Mouse (Mus musculus) T-helper 2 cell (primary cell): Measurements from ENCODE around the gene Idua.

Experiments
- in situ Hi-C: fragments of 300-600 bp; cut with MboI, MseI; formaldehyde crosslinking; loops from one replicate; pipeline ENCODE4 v1.15.1; 2025; ENCODE audit warnings: high pct_unique_total_duplicates

The Idua gene

DNA sequence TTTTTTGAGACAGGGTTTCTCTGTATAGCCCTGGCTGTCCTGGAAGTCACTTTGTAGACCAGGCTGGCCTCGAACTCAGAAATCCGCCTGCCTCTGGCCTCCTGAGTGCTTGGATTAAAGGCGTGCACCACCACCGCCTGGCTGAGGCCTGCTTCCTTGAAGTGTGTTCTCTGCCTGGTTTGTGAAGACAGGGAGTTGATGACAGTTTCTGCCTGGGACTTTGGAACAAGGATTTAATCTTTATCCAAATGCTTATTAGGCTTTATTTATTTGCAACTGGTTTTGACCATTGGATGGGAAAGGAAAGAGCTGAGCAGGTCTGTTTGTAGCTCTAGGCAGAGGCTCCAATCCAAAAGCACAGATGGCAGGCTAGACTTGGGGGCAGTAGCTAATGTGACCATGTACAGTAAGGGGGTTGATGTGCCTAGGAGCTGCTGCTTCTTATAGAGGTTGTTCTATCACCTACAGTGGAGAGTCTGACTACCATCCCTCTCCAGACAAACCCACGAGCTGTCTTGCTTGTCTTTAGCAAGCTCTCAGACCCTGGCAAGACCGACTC, 18.2 kb downstream of the Idua start:
- in situ Hi-C loops = loop anchor here (10.0 kb wide), 1 partner anchor 214 kb away; the partner anchor contains the start of gene Pcgf3

DNA sequence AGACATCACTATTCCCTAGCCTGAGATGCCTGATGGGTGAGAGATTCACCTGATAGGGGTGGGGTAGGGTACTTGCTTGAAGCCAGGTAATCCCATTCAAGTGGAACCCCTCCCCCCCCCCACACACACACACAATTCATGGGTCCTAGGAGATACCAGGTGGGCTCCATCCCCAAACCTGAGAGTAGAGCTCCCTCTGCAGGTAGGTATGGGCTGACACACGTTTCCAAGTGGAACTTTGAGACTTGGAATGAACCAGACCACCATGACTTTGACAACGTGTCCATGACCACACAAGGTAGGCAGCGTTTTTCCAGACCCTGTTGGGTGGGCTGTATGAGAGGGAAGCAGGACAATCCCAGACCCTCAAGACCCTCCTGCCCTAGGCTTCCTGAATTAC, 19.8 kb downstream of the Idua start:
- in situ Hi-C loops = loop anchor here (10.0 kb wide), 1 partner anchor 215 kb away; the partner anchor contains the start of gene Pcgf3

DNA sequence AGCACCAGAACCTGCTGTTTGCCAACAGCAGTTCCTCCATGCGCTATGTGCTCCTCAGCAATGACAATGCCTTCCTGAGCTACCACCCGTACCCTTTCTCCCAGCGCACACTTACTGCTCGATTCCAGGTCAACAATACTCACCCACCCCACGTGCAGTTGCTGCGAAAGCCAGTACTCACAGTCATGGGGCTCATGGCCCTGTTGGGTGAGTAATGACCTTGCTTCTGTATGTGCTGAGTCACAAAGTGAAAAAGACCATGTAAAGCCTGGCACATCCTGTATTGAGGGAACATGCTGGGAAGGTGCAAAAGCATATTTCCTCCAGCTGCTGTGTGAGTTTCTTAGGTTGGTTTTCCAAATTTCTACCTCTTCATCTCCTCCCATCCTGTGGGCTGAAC, 20.7 kb downstream of the Idua start:
- in situ Hi-C loops = no loop called here

DNA sequence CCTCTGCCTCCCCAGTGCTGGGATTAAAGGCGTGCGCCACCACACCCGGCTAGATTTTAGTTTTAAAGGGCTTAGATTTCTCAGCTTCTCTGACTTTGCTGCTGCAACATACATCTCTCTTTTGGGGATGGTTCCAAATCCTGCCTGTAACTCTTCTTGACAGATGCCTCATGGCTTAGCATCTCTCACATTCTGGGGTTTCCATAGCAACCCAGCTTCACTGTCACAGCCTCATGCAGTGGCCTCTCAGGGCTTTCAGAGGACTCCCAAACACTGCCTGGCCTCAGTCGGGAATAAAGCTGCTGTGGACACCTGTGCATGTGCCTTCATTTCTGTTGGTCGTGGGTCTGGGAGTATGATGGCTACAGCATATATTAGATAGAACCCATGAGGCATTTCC, 29.0 kb downstream of the Idua start:
- in situ Hi-C loops = no loop called here

DNA sequence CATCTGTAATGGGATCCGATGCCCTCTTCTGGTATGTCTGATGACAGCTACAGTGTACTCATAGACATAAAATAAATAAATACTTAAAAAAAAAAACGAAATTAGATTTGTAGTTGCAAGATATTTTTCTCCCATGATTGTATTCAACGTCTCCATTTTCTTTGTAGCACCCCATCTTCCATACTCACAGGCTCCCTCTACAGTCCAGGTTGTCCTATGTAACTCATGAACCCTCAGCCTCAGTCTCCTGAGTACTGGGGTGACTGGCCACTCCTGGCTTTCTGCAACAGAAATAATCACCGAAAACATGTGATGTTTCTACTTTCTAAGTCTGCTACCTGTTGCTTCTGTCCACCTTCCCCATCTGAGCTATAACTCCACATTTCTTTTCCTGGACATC, 31.0 kb downstream of the Idua start:
- in situ Hi-C loops = no loop called here

DNA sequence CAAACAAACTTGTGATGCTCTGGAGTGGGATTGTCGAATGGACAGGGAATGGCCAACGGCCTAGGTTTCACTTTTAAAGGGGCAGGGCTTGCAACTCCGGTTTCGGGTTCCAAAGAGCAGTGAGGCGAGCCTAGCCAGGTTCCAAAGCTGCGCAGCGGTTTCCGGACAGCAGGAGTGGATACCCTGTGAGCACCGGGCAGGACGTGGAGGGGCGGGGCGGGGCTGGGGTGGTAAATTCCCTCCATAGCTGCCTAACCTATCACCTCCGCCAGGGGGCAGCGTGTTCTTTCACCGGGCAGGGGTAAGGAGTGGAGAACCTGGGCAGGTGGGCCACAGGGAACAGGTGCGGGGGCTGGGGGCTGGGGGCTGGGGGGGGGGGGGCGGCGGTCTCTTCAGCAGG, 32.1 kb downstream of the Idua start, which contains the start of gene Fgfrl1:
Gene Fgfrl1, plus strand, starts transcription at position 112 of the 400 bp plus-strand sequence.
- in situ Hi-C loops = no loop called here

DNA sequence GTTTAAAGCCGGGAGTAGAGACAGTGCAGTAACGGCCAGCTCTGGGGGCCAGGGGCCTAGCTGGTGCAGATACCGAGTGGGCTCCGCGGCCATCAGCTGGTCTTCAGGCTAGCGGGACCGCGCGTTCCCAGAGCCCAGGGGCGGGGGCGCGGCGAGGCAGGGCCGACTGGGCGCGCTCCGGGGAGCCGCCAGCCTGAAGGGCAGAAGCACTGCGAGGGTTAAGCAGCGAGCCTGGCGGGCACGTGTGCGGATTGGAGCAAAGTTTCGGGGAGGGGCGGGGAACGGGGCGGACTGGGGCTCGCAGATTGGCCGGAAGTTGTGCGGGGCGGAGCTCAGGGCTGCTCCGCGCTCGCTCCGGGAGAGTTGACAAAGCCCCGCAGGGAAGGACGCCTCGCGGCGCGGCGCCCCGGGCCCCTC, 33.7 kb downstream of the Idua start:
- in situ Hi-C loops = no loop called here

DNA sequence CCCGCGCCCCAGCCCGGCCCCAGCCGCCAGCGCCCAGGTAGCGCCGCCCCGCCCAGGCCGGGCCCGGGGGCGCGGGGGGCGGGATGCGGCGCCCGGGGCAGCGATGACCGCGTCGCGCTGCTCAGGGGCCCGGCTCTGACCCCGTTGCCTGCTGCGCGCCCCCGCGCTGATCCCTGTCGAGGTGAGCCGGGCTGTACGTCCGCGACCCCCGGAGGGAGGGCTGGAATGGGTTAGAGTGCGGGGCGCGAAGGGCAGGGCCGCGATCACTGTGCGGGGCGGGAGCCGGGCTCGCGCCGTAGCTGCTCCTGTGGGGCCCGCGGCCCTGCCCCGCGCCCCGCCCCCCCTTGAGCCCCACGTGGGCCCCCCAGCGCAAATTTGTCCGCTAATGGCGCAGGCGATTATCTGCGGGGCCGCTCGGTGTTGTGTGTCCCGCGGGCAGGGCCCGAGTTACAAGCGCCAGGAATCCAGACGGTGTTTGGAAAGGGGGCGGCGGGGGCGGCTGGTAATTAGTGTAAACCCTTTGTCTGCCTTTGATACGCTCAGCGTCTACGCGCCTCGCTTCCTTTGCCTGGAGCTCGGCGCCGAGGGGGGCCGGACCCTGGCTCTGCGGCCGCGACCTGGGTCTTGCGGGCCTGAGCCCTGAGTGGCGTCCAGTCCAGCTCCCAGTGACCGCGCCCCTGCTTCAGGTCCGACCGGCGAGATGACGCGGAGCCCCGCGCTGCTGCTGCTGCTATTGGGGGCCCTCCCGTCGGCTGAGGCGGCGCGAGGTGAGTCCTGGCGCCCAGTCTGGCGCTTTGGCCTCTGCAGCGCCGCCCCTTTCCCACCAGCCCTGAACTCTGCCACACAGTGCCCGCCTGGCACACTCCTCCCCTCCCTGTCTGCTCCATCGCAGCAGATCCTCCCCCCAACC, 34.5 kb downstream of the Idua start:
- in situ Hi-C loops = no loop called here

DNA sequence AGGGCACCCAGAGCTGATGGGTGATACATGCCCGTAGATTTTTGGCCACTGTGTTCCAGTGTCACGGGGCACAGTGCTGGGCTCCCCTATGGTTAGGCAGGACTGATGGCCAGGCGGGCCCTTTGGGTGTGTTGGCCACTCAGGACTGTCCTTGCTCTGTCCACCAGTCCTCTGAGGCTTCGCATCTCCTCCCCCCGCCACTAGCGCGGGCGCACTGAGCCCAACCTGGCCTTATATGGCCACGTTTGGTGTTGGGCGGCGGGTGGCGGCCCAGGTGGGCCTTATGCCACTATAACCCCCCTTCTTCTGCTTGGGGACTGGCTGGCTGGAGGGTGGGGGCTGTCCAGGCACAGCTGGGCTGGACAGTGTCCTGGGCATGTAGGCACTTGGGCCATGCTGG, 35.7 kb downstream of the Idua start:
- in situ Hi-C loops = no loop called here

DNA sequence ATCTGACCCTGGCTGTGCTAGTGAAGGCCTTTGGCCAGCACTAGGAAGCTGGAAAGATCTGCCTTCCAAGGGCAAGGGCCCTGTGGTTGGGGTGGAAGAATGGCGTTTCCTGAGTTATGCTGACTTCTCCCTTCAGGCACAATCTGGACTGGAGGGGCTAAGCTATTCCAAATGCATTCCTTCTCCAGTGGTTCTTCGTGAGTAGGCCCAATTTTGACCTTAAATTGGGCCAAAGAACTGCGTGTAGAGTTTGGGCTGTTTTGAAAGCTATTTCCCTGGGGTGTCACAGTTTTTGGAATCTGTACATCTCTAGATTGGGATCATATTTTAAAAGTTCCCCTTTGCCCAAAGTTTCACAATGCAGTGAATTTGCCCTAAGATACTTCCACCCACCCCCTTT, 36.4 kb downstream of the Idua start:
- in situ Hi-C loops = no loop called here

DNA sequence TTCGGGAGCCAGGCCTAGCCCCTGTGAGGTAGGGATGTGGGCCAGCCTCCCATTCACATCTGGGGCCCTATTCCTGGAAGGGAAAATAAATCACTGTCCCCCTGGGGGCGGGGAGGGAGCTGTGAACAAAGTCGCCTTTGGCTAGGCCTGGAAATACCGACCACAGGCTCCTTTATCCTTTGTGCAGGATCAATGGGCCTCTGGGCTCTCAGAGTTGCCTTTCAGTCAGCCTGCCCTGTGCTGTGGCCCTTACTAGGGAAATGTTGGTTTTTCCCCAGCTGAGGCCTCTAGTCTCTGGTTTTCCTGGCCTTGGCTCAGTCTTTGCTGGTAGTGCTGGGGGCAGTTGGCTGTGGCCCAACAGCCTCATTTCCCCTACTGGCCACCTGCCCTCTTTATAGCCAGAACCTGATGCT, 37.2 kb downstream of the Idua start:
- in situ Hi-C loops = no loop called here

DNA sequence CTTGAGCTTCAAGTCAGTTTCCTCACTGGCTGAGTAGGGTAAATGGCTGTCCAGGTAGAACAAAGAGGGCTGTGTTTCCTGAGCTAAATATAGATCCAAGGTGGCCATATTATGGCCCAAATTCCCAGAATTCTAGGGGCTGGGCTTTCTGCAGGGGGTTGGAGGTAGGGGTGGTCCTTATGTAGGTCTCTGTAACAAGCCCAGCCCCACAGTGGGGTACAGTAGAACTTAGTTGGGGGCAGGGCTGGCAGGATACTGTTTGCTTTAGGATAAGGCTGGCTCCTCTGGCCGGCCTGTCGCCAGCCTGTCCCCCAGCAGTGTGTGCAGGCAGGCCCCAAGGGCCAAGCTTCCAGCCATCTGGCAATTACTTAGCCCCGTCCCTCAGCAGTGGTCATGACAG, 40.2 kb downstream of the Idua start:
- in situ Hi-C loops = no loop called here

DNA sequence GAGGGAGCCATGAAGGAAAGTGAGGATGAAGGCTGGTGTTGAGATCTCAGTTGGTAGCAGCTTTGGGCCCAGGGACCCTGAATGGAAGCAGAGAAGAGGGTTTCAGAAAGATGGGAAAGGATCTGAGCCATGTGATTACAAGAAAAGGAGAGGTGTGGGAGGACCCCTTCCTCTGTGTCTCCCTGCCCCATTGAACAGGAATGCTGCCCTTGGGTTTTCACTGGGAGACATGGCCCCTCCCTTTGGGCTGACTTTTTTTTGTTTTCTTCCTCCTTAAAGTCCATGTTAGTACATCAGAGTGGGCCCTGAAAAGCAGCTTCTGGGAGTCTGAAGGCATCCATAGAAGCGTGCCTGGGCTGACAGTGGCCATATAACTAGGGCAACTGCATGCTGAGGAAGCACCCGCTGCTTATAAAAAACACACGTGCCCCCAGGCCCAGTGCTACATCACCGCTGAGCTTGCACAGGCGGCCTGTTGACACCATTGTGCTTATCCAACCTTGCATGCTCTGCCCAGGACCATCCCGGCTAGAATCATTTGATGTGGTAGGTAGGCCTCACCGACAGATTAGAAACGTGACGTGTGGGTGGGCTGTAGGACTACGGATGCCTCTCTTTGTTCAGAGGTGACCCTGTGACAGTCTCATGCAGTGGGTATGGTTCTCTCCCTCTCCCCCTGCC, 41.4 kb downstream of the Idua start:
- in situ Hi-C loops = no loop called here

DNA sequence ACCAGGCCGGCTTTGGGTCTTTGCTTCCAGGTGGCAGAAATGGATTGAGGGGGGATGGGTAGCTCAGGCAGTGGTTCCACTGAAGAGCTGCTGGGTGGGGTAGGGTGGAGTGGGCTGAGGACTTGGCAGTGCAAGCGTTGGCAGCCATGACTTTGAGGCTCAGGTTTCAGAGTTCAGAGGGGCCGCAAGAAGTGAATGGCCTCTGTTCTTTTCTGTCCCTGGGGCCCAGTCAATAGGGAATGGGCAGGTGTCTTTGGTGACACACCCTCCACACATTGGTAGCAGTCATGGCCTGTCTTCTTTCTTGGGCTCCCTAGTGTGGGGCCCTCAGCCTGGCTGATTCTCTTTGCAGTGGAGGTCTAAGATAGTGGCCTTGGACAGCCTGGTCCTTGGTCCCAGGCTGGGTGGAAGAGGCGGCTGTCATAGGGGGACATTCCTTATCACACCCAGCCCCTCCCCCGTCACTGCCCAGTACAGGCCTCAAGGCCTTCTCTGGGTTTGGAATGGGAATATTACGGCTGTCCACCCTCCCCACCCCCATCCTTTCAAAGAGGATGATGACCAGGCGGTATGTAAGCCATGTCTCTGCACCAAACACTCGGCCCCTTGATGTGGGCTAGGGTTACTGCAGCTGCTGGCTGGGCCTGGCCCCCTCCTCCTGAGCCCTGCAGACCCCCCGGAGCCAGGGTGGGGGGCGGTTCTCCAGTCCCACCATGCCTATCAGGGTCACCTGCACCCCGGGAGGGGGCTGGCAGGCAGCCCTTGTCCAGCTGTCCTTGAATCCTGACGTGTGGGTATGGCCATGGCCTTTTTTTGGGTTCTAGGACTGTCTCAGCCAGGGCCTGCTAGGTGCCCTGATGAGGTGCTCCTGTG, 43.9 kb downstream of the Idua start:
- in situ Hi-C loops = no loop called here

DNA sequence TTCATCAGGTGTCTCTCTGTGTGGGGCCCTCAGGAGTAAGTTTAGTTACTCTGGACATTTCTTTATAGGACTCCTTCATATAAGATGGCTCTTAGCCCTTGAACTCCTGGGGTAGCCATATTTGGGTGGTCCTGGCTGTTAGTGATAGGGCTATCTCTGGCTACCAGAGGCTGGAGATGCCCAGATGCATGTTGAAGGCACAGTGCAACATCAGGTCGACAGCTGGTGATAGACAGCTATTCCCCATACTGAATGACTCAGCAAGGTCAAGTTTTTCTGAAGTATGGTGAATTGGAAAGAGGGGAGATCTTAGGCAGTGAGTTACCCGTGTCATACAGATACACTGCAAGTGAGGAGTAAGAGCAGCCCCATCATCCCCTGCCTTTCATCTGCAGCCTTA, 47.6 kb downstream of the Idua start:
- in situ Hi-C loops = no loop called here

DNA sequence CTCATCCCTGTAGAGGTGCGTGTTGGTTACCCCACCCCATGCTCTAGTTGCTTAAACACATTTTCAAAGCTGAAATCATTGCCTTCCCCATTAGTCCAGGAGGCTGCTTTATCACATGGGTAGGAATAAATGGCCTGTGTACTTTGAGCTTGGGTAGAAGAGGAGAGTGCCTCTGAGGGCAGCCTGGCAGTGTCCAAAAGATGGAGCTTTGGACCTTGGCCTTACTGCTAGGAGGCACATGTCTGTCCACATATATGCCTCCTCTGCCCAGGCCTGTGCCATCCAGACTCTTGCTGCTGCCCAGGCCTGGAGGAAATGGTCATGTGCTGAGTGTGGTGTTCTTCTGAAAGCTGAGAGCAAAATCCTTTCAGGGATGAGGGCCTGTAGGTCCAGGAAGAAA, 48.3 kb downstream of the Idua start:
- in situ Hi-C loops = no loop called here

DNA sequence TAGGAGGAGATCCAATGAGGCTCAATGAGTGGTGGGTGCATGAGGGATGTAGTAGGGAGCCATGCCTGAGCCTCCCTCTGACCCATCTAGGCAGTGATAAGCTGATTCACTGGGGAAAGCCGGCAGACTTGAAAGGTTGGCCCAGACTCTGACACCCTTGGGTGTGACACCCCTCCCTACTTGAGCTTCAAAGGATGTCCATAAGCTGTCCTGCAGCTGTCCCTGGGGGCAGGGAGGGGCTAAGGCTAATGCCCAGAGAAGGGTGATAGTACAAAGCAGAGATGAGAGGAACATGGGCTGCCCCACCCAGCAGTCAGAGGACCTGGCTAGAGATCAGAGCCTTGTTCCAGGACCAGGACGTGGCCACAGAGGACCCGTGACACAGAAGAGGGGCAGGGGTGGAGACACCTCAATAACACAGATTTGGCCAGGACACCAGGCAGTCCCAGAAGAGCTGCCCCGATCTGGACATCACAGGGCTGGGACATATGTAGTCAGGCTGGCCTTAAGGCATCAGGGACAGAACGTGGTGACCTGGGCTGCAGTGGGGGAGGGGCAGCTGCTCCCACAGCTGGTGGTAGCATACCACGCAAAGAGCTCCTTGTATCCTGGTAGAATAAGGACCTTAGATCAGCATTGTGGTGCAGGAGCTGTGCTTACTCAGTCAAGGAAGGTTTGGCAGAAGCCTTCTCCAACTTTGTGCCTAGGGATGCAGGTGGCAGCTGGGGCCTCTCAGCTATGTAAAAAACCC, 49.0 kb downstream of the Idua start:
- in situ Hi-C loops = no loop called here

DNA sequence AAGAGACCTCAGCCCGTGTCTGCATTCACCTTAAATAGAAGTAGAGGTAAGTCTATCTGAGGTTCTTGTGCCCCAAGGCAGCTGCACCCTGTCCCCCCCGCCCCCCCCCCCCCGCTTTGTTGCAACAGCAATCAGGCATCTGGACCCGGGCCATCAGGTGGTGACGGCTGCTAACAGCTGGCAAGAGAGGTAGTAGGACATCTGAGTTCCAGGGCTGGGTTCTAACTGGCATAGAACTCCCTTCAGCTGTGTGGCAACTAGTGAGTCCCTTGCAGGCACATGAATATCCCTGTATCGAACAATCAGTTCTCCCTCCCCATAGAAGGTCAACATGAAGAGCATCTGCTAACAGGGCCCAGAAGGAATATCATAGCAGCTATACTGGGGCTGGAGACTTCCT, 51.8 kb downstream of the Idua start:
- in situ Hi-C loops = no loop called here

DNA sequence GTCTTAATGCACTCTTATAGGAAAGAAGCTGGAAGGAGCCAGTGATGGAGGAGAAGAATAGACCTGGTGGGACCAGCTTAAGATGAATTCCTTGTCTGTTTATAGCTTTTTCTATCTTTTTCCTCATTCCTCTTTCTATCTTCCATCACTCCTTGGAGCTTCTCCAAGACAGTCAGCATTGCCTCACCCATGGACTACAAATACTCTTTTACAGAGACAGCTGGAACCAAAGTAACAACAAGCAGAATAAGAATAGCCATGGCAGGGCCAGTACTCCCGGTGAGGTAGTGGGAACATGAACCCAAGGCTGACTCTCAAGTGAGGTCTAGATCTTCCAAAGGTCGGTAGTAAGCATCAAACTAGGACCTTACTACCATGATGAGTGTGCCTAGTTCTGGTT, 53.0 kb downstream of the Idua start:
- in situ Hi-C loops = no loop called here

DNA sequence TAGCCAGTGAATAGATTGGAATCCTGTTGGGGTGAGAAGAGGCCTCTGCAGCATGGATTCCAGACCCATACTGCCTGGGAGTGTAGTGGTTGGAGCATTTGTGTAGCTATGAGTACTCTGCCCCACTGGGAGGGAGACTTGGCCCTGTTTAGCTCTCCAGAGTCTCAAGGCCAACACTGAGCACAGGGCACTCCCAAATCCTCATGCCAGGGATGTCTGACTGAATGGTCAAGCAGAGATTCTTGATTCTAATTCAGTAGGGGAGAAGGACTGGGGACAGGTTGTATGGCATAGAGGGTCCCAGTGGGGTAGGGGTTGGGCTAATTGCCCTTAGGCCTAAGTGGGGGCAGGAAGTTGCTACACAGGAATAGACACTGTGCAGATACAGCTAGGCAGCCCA, 53.6 kb downstream of the Idua start:
- in situ Hi-C loops = no loop called here

DNA sequence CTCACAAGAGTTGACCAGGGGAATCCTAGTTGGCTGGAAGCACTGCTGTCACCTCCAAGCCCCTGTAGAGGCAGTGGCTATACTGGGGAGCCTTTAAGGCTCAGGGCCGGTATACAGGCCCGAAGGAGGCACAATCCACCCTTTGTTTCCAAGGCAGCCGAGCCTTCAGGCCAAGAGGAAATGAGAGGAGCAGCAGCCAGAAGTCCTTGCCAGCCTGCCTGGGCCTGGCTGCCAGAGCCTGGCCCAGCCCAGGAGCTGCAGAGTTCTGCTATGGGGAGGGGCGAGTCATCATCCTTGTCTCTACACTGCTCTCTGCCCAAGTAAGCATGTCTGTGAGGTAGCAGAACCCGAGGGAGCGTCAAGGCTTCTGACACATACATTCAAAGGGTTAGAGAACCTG, 54.0 kb downstream of the Idua start:
- in situ Hi-C loops = no loop called here
